Mouse (Mus musculus) ZHBTc4 (cell line): ENCODE data around the gene Rin2.

Experiments
- DNase-seq: peaks from one replicate; pipeline ENCODE4 v3.0.0-alpha.2; 2011; ENCODE audit warnings: low read depth, low spot score

The Rin2 gene

DNA sequence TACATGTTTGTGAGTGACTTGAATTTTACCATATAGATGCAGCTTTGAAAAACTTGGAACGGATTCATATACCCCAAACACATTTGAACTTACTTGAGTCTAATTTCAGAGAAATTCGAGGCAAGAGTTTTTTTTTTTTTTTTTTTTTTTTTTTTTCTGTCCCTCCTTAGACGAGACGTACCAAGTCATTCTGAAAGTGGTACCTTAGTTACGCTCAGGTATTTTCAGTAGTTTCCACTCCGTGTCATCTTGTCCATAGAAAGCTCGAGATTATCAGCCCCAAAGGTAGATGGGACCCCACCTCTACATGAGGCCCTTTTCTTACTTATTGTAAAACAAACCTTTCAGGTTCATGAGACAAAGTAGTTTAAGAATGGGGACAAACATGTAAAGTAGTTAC is 55.9 kb downstream of the Rin2 start:
- DNase-seq: no peak

DNA sequence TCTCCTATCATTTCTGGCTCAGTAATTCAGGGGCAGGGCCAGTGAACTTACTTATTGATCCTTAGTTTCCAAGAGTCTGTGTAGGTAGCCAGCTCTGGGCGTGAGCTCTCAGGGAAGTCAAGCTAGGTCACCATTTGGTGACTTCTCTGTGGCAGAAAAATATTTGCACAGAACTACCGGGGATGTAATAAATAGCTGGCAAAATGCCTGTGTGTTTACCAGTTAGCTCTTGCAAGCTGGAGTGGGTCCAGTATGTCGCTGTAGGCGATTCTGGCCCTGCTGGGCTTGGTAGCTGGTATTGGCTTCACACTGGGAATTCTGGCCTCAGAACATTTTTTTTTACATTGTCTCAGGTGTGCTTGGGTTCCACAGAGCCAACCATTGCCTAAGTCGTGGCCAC is 60.1 kb downstream of the Rin2 start:
- DNase-seq: no peak

DNA sequence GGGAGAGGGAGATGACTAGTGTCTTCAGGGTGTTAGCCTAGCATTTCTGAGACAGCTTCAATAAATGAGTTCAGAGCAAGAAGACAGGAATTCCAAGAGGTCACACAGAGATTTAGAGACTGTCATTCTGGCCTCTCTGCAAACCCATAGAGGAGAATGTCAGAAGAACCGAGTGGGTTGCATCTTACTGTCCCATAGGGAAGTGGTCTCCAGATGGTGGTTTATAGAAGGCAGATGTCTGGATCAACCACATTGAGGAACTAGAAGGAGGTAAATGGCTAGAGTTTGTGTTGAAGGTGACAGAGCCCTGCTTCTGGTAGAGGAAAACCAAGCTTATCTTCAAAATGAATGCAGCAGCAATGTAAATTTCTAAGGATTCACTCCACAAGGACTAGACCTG is 61.5 kb downstream of the Rin2 start:
- DNase-seq: no peak

DNA sequence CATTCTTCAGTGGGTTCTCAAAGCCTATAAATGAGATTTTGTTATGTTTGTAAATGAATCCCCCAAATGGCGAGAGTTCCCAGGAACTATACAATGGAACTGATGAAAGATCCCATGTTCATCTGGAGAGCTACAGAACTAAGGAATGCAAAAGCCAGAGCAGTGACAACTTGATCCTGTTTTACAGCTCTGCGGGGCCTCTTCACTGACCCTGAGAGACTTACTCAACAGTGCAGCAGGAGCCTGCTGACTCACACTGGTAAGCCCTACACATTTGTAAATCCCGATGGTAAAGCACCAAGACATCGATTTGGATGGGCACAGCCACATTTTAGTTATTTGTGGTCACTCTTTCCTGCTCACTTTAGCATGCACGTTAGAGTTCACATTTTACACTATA is 62.2 kb downstream of the Rin2 start:
- DNase-seq: no peak

DNA sequence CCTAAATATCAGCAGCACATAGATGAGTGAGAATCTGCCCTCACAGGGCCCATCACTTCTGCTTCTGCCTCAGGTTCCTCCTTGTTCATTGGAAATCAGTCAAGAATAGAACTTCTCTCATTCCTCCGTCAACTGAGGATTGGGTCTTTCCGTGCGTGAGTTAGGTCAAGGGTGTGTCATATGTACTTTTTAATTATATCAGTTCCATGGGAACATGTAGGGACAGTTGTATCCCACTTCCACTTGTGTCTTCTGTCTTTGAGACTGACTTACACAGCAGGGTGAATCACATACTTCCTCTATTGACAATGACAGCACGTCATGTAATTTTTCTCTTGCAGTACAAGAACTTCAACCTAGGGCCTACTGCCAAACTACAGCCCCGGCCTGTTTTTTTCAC is 65.7 kb downstream of the Rin2 start:
- DNase-seq: no peak

DNA sequence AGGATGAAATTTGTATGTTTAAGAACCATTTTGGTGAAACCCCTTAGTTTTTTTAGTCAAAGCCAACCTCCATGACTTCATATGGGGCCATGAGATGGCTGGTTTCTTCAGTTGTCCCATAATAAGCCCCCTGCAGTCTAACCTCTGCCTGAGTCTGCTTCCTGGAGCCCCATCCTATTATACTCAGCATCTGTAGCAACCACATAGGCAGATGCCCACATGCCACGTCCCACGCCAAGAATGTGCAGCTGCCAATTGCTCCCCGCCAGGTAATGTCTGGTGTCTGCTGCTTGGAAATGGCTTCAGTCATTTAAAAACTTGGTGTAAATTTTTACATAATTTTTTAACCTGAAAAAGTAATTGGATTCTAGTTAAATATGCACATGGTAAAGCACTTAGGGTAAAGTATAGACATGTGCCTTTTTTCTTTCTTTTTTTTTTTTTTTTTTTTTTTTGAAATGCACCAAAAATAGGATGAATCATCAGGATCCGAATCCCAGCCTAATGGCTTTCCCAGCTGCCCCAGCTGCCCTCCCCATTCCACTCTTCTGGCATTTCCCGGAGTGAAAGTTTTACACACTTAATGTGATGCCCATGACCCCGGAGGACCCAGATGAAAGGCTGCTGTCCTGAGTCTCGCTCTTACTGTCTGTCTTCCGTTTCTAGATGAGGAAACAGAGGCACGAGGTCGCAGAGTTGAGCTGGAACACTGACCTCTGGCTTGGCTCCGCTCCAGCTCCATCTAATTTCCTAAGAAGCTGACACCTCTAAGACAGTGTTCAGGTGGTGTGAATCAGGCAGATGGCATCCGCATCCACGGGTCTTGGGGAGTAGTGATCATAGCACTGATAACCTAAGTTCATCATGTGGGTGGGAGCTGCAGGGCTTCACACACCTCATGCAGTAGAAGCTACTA is 68.0 kb downstream of the Rin2 start:
- DNase-seq: no peak

DNA sequence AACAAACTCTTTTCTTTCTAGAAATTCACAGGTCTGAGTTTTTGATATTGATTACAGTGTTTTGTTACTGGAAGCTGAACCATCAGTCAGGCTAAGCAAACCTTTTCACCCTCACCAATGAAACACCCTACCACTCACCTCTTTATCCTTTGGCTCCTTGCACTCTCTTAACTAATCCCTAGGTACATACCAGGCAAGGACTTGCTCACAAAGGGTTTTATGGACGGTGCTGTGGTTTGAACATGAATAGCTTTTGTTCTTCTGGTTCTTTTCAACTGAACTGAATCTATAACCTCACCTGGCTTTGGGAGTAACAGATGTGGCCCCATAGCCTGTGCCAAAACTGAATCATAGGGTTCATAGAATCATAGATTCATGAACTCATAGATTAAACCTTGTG is 71.4 kb downstream of the Rin2 start:
- DNase-seq: no peak

DNA sequence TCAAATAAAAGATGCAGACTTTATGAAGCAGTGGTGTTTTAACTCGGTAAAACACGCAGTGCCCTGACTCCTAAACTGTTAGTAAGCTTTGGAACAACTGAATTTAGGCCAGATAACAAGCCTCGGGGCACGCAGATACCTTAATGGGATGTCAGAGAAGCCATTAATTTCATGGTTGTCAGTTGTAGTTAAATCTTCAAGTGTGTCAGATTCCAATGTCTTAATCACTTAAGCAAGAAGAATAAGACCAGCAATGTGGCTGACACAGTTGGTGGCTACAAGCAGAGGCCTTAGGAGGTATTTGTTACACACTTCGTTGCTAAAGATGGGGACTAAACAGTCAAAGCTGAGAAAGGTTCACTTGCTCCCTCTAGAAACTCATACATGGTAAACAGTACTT is 74.6 kb downstream of the Rin2 start:
- no peak for DNase-seq

DNA sequence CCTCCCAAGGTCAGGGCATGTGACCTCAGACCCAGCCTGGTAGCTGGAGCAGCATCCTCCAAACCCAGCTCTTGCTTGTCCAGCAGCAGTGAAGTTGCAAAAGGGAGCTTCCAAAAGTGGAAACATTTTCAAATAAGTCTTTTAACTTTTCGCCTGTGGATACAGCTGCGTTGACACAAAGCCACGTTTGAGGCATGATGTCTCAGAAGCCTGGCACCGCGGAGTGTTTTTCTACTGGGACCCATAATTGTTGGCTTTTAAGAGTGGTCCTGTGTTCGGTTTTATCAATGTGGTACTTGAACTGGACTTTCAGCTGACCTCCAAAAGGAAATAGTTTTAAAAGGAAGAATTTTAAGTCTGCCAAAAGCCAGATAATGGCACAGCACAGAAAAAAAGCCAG is 77.6 kb downstream of the Rin2 start:
- DNase-seq: no peak

DNA sequence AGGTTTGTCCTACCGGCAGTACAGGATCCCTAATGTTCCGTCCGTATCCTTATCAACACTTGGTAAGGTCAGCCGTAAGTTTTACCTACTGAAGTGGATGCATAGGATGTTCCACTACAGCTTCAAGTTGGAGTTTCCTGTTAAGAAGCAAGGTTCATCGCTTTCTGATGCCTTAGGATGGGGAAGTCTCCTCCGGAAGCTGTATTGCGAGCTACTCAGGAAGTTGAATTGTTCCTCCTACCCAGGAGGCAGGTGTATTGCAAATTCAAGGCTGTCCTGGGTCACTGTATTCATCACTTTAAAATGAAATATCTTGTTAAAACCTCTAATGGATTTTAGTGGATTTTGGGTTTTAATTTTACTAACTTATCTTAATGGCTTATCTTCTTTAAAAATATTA is 79.0 kb downstream of the Rin2 start:
- DNase-seq: no peak

DNA sequence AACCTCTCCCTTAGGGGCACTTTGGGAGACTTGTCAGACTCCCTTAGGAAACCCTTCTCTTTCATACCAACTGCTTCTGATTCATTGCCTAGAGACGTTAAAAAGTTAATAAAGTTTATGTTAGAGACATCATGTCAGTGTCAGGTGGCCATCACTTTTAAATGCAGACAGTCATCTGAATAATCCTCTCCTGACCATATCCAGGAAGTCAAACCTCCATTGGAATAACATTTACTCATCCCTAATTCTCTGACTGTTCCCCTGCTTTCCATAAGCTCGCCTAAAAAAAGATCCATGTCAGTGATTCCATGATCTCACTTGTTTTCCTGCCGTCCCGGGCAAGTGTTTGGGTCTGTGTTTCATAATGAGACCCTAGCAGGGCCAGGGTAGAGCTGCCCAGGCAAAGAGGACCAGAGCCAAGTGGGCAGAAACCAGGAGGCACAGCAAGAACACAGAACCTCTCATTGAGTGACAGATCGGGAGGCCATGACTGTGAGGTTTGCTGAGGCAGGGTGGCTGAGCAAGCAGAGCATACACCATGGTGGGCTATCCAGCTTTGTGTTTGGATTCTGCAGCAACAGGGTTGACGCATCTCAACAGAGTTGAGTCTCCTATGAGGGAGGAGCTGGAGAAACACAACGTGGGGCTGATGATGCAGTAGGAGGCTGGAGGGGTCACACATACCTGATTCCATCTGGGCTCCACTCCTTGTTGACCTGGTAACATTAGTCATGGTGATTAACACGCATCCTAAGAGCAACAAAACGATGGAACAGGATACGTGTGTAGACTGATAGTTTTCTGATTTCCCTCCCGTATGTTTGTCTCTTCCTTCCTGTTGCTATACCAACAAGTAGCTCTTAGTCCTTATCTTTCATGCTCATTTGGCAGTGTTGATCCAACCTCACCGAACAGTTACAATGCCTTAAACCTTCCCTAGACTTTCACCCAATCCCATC is 81.1 kb downstream of the Rin2 start:
- DNase-seq: no peak

DNA sequence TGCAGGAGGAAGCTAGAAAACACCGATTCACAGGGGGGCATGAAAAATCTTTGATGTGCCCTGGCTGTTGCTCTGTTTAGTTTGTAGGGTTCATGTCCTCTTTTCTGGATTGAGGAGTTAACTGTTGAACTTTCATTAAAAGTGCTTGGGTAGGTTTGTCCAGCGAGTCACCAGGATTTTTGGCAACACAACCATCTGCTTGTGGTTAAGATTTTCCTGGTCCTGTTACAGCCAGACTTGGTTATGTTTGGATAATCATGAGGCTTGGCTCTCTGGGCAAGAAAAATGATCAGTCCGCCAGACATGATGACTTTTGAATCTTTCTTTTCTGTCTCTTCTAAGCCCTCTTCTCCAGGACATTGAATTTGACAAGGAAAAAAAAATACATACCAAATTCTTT is 85.1 kb downstream of the Rin2 start:
- DNase-seq: no peak

DNA sequence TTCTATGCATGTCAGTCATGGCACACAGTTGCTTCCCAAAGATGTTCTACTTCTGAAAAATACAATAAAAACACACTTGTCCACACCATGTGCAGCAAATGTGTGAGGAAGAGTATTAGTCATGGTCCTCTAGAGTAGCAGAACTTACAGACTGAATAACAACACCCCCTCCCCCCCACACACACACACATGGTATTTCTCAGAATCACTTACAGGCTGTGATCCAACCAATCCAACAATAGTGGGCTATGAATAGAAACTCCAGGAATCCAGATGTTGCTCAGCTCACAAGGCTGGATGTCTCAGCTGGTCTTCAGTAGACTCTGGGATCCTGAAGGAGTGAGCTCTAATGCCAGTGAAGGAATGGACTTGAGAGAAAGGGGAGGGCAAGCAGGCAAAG is 86.4 kb downstream of the Rin2 start:
- no peak for DNase-seq

DNA sequence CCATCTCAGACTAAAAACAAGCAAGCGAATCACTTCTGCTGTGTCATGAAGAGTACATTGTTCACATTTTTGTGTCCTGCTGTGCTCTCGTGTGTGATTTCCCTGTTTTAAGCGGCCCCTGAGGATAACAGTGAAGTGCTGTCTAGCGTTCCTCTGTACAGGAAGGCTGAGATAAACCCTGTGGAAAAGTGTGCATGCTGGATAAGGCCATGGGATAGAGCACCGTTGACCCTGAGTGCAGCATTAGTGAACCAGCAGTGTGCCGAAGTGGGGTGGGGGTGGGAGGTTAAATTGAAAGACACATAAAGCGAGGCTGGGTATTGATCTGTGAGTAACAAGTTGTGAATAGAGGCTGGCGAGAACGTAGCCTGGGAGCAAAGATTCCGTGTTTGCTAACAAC is 94.9 kb downstream of the Rin2 start:
- DNase-seq: peak; percentile 40

DNA sequence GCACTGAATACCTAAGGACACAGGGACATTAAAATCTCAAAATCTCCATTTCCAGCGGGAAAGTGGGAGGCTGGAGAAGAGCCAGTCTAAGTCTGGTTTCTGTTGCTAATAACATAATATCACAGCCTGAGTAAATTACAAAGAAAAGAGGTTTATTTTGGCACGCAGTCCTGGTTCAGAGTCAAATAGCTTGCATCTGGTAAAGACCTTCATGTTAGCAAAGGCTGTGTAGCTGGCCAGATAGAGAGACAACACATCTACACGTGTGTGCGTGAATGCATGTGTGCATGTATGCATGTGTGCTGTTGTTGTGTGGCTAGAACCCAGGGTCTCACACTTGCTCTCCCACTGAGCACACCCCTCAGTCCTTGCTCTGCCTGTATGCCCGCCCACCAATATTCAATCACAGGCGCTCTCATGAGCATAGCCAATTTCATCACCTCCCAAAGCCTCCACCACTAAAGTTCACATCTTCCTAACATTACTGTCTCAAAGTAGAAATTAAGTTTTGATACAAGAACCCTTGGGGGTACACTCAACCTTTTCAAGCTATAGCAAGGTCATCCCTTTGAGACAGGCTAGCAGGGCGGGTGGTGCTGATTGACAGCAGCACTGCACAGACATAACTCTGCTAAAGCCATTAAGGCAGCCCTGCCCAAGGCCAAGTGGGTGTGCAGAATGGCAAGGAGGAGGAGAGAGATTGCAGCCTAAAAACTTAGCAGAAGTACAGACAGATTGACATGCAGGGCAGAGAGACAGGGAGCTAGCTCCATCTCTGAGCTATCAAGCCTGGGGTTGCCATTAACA is 95.9 kb downstream of the Rin2 start:
- DNase-seq: peak; percentile 23

DNA sequence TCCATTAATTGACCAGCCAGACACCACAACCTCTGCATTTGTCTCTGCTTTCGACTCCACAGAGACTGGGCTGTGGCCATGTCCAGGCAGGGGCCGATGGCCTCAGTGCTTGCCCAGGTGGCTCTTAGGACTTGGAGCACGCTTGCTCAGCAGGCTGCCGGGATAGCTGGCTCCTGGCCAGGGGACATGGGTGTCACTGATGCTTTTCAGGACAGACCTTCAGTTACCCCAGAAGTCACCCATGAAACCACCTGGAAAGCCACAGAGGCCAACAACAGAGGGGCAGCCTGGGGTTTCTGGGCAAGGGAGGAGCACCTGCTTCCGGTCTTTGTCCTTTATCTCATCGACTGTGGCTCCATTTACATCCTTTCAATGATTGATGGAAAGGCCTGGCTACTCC is 108.2 kb downstream of the Rin2 start:
- no peak for DNase-seq

DNA sequence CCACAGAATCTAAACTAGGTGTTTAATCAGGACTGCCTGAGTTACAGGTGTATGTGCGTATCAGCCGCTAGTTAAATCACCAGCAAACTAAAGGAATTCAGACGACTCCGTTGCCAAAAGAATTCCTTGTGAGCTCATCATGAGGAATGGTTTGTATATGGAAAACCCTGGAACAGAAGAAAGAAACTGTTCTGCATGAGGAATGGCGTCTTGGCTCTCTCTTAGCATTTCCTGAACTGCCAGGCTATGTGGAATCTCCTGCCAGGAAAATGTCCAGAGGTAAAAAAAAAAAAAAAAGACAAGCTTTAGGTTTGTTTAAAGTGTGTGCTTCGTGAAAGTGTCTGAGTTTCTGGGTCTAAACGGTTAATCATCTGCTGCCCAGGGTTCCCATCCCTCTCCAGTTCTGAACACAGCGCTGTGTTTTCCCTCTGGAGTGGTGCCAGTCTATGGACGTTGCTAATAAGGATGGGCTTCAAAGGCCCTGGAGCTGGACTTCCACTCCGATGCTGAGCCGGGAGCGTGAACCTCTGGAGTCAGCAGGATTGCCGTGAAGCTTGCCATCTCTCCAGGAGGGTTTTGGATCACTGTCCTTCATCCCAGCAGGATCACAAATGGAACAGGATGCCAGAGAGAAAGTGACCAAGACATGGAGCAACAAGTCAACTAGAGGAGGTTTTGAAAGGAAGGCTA is 109.4 kb downstream of the Rin2 start:
- no peak for DNase-seq

DNA sequence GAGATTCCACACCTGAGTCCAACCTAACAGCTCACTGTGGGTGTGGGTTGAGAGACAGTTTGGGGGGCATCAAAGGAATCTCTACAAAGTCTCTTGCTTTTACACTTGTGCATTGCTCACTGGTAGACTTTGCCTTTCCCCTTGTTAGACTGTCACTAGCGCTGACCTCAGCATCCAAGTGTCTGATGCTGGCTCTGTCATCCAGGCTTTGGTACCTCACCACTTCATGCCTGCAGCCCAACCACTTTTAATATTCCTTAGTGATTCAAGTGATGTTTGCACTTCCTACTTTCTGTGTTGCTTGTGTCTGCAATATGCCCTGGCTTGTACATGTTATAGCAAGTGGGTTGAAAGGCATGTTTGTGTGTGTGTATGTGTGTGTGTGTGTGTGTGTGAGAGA is 109.9 kb downstream of the Rin2 start:
- DNase-seq: no peak

DNA sequence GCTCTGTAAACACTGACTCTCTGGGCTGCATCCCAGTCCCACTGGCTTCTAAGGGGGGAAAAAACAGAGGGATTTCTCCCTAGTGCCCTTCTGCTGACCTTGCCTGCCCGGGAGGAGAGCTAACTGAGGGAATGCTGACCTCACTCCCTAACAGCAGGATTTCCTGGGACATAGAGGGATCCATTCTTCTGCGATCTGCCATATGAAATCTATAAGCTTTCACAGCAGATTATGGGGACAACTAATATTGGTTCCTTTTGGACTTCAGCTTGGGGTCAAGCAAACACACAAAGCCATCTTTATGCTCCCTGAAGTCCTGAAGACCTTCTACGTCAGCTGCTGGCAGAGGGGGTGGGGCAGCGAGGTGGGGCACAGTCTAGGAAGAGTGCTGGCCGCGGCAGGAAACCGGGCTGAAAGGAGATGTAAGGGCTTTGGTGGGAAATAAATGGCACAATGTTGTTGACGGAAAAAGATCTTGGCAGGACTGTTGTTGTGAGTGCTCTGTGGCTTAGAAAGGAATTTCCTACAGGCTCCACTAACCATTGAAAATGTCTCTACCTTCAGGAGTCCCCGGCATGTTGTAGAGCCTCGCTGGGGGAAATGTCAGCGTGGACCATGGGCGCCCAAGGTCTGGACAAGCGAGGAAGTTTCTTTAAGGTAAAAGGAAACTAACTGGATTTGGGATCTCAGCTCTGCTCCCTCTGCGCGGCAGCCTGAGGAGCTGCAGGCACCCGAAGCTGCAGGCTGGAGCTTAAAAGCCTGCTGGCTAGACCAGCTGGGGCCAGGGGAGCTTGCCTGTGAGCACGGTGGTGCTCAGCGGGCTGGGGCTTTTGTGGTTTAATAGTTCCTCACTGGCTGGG is 111.0 kb downstream of the Rin2 start:
- peak; percentile 42 for DNase-seq

DNA sequence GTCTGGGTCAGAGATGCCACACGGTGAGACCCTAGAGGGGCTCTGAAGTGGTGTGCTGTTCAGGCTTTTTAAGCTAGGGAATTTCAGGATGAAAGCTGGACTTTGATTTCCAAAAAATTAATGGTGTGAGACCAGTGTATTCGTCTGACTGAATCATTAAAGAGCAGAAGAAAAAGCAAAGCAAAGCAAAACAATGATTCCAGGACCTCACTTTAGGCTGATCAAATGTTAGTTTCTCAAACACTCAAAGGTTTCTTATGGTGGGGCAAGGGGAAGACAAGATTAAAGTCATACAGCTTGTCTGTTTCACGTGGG is 111.6 kb downstream of the Rin2 start:
- DNase-seq: no peak
